Mouse (Mus musculus) forebrain, embryonic 11.5 days (tissue): Measurements from ENCODE around the gene B4galt2. TPM values are rescaled to one million over a fixed set of nuclear protein-coding genes. Genes with fewer than 3 reads are reported as not detected.

Source experiments
- ATAC-seq: fragments of 200-750 bp; cut with Nextera tagmentation; replicated peaks from 2 replicates; pipeline ENCODE4 v1.8.0; 2017; ENCODE audit warnings: moderate TSS enrichment; ENCODE audit not compliant: low FRiP score
- DNase-seq: peaks from one replicate; pipeline ENCODE4 v3.0.0-alpha.2; 2017; ENCODE audit warnings: low spot score
- H3K27ac ChIP-seq: fragments of 300-500 bp; sonication (generic); 2 replicates; pipeline ENCODE4 v1.5.1; 2014; ENCODE audit warnings: low read depth, low read length
- H3K27me3 ChIP-seq: fragments of 300-500 bp; sonication (generic); 2 replicates; pipeline ENCODE4 v1.6.1; 2014; ENCODE audit warnings: mild to moderate bottlenecking, low read length, mixed read lengths; ENCODE audit not compliant: control insufficient read depth, insufficient read depth
- H3K36me3 ChIP-seq: fragments of 300-500 bp; sonication (generic); 2 replicates; pipeline ENCODE4 v1.6.1; 2014; ENCODE audit warnings: mild to moderate bottlenecking, low read length, moderate library complexity, mixed read lengths; ENCODE audit not compliant: control insufficient read depth, insufficient read depth
- H3K4me1 ChIP-seq: fragments of 300-500 bp; sonication (generic); replicated peaks from 2 replicates; pipeline ENCODE4 v1.6.1; 2014; ENCODE audit warnings: low read length, mixed read lengths; ENCODE audit not compliant: control insufficient read depth, insufficient read depth
- H3K4me2 ChIP-seq: fragments of 300-500 bp; sonication (generic); 2 replicates; pipeline ENCODE4 v1.6.1; 2014; ENCODE audit warnings: low read depth, mild to moderate bottlenecking, low read length, moderate library complexity, mixed read lengths; ENCODE audit not compliant: severe bottlenecking
- H3K4me3 ChIP-seq: fragments of 300-500 bp; sonication (generic); 2 replicates; pipeline ENCODE4 v1.5.1; 2014; ENCODE audit warnings: low read depth, low read length
- H3K9ac ChIP-seq: fragments of 300-500 bp; sonication (generic); 2 replicates; pipeline ENCODE4 v1.6.1; 2014; ENCODE audit warnings: low read length
- H3K9me3 ChIP-seq: fragments of 300-500 bp; sonication (generic); 2 replicates; pipeline ENCODE4 v1.6.1; 2016; ENCODE audit warnings: low read length, mixed read lengths; ENCODE audit not compliant: control insufficient read depth
- WGBS: fragments of 180-500 bp; shearing (Covaris S2); extraction: QIAGEN DNeasy Blood & Tissue Kit; methylation state at CpG from one replicate; pipeline ENCODE4 v1.1.7; 2014; 5-methylcytosine and 5-hydroxymethylcytosine counted together
- polyA plus RNA-seq: library from polyadenylated mRNA; unstranded; fragments of >200 nt; fragmentation: Nextera tagmentation; extraction: Ambion mirVana; gene quantifications from 2 replicates; pipeline ENCODE4 v1.2.1, GENCODE M21; 2014

B4galt2 gene
- 31.3 and 34.5 TPM in 2 replicates for polyA plus RNA-seq

GRCm38 (mm10) chr4:117882701-117883691, at the start of gene B4galt2:
Gene B4galt2, minus strand, starts transcription at chr4:117883487.
- Histone ChIP-seq H3K9ac (peak within 1 kb of the TSS; percentile 91), H3K9me3 (no peaks in the 10 kb centered on the region), H3K4me3 (peak within 1 kb of the TSS; percentile 84), H3K36me3 (no peaks in the 10 kb centered on the region; the same call in 1 of the 2 replicates), H3K4me1 (peaks cover 18% of the 10 kb centered on the region; the same call in 1 of the 2 replicates), H3K27ac (peak within 1 kb of the TSS; percentile 18; the same call in 1 of the 2 replicates), H3K27me3 (no peaks in the 10 kb centered on the region), H3K4me2 (peak within 1 kb of the TSS; percentile 89)
- ATAC-seq (peak; percentile 45), DNase-seq (peak; percentile 81)
- under 1% methylated on average over 73 of the region's 103 CpGs for WGBS

- peaks cover 9% of the 10 kb centered on the region; the same call in 1 of the 2 replicates for H3K4me1 ChIP-seq
- H3K4me3 ChIP-seq, result peak within 1 kb of the TSS; percentile 31
- no peaks in the 10 kb centered on the region for H3K36me3 ChIP-seq
- H3K27me3 ChIP-seq, result peaks cover 48% of the 10 kb centered on the region
- no peak within 1 kb of the TSS for H3K27ac ChIP-seq
- DNase-seq (peak; percentile 72), ATAC-seq (peak; percentile 29; the same call in 1 of the 2 replicates)
- peak within 1 kb of the TSS; percentile 71 for H3K4me2 ChIP-seq
- H3K9ac ChIP-seq, result peak within 1 kb of the TSS; percentile 36
- no peaks in the 10 kb centered on the region for H3K9me3 ChIP-seq
- WGBS, result 0% methylated on average over 33 of the region's 33 CpGs
Observed at GRCm38 (mm10) chr4:117929391-117929881, 46.1 kb upstream of the B4galt2 start, which contains the start of gene Artn. Gene Artn, minus strand, starts transcription at chr4:117929763.

- no peaks in the 10 kb centered on the region for H3K36me3 ChIP-seq
- no peak overlapping the region for H3K27ac ChIP-seq
- H3K4me2 ChIP-seq, result peak overlapping the region; percentile 71
- H3K4me1 ChIP-seq, result peaks cover 9% of the 10 kb centered on the region; the same call in 1 of the 2 replicates
- peak overlapping the region; percentile 36; the same call in 1 of the 2 replicates for H3K9ac ChIP-seq
- H3K9me3 ChIP-seq, result no peaks in the 10 kb centered on the region
- H3K4me3 ChIP-seq, result peak overlapping the region; percentile 31
- under 1% methylated on average over 13 of the region's 13 CpGs for WGBS
- DNase-seq (peak; percentile 71), ATAC-seq (peak; percentile 42; the same call in 1 of the 2 replicates)
- H3K27me3 ChIP-seq, result peaks cover 48% of the 10 kb centered on the region
Observed at GRCm38 (mm10) chr4:117928699-117929241, 45.5 kb upstream of the B4galt2 start.

GRCm38 (mm10) chr4:117928234-117928633, 44.9 kb upstream of the B4galt2 start:
- Histone ChIP-seq H3K4me2 (no peak overlapping the region), H3K4me1 (peaks cover 9% of the 10 kb centered on the region; the same call in 1 of the 2 replicates), H3K9me3 (no peaks in the 10 kb centered on the region), H3K4me3 (no peak overlapping the region), H3K9ac (no peak overlapping the region), H3K27ac (no peak overlapping the region), H3K36me3 (no peaks in the 10 kb centered on the region), H3K27me3 (peaks cover 48% of the 10 kb centered on the region)
- ATAC-seq, result peak; percentile 35; the same call in 1 of the 2 replicates
- DNase-seq, result peak; percentile 85
- WGBS, result 10% methylated on average over 6 of the region's 6 CpGs

GRCm38 (mm10) chr4:117926545-117927482, 43.5 kb upstream of the B4galt2 start:
- Histone ChIP-seq H3K27ac (no peak overlapping the region), H3K27me3 (peaks cover 48% of the 10 kb centered on the region), H3K4me2 (peak overlapping the region; percentile 65), H3K4me3 (peak overlapping the region; percentile 41), H3K4me1 (peaks cover 9% of the 10 kb centered on the region; the same call in 1 of the 2 replicates), H3K9me3 (no peaks in the 10 kb centered on the region), H3K36me3 (no peaks in the 10 kb centered on the region), H3K9ac (peak overlapping the region; percentile 51)
- DNase-seq, result peak; percentile 73
- 1% methylated on average over 61 of the region's 71 CpGs for WGBS
- ATAC-seq, result peak; percentile 69

- Histone ChIP-seq H3K9ac (no peak overlapping the region), H3K9me3 (no peaks in the 10 kb centered on the region), H3K36me3 (no peaks in the 10 kb centered on the region), H3K4me2 (no peak overlapping the region), H3K27me3 (peaks cover 42% of the 10 kb centered on the region), H3K4me1 (peaks cover 9% of the 10 kb centered on the region; the same call in 1 of the 2 replicates), H3K27ac (no peak overlapping the region), H3K4me3 (no peak overlapping the region)
- ATAC-seq (no peak), DNase-seq (no peak)
- 71% methylated on average over 6 of the region's 6 CpGs for WGBS
Observed at GRCm38 (mm10) chr4:117924916-117925315, 41.6 kb upstream of the B4galt2 start.

- 61% methylated on average over 2 of the region's 2 CpGs for WGBS
Observed at GRCm38 (mm10) chr4:117923450-117923849, 40.2 kb upstream of the B4galt2 start.

More at GRCm38 (mm10) chr4:117923450-117923849, 40.2 kb upstream of the B4galt2 start:
- Histone ChIP-seq H3K4me1 (peaks cover 9% of the 10 kb centered on the region; the same call in 1 of the 2 replicates), H3K9ac (no peak overlapping the region), H3K9me3 (no peaks in the 10 kb centered on the region), H3K27ac (no peak overlapping the region), H3K4me3 (no peak overlapping the region), H3K4me2 (no peak overlapping the region), H3K27me3 (peaks cover 31% of the 10 kb centered on the region), H3K36me3 (no peaks in the 10 kb centered on the region)
- no peak for ATAC-seq
- no peak for DNase-seq
